Mouse (Mus musculus): ENCODE measurements around the gene Prrx2. TPM values are rescaled to one million over a fixed set of nuclear protein-coding genes. Genes with fewer than 3 reads are reported as not detected.

Gene Prrx2
- polyA plus RNA-seq, 1 experiment = 14.7 TPM

DNA sequence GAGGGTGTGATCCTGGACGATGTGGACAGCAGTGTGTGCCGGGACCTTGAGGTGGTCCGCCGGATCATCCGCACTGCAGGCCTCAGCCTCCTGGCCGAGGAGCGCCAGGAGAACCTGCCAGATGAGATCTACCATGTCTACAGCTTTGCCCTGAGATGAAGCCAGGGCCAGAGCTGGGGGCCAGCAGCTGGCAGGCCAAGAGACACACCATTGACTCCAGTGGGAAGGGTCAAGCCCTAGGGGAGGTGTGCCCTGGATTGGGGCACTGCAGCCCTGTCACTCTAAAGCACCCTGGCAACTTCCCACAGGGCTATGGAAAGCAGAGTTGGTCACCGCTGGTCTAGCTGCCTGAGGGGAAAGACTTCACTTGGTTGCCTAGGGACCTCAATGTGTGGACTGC, 12.3 kb upstream of the Prrx2 start:
- H3K27me3 ChIP-seq (ENCODE audit: control insufficient read depth, insufficient read depth, low read length) = no peaks in the 10 kb centered on the region
- TF ChIP-seq POLR2A (IDR thresholded peaks at IDR 0.05; ENCODE audit: low read depth, low read length) (no peak), CTCF (IDR thresholded peaks at IDR 0.05; ENCODE audit: extremely low read depth, insufficient read depth, insufficient read length, insufficient replicate concordance) (no peak)
- no peak for DNase-seq (ENCODE audit: low read depth in 1 of 2, low spot score in 2 of 2)
- H3K4me1 ChIP-seq (ENCODE audit: control insufficient read depth, insufficient read depth, insufficient read length) = peaks cover 7% of the 10 kb centered on the region; the same call in 1 of the 2 replicates
- H3K4me3 ChIP-seq (ENCODE audit: extremely low read depth, insufficient read depth, insufficient read length) = no peak overlapping the region
- 95% methylated on average over 8 of the region's 8 CpGs for WGBS
- peaks cover 38% of the 10 kb centered on the region for H3K36me3 ChIP-seq (ENCODE audit: control insufficient read depth, insufficient read depth, low read length)
- H3K27ac ChIP-seq (ENCODE audit: insufficient read depth, low read length) = no peak overlapping the region

DNA sequence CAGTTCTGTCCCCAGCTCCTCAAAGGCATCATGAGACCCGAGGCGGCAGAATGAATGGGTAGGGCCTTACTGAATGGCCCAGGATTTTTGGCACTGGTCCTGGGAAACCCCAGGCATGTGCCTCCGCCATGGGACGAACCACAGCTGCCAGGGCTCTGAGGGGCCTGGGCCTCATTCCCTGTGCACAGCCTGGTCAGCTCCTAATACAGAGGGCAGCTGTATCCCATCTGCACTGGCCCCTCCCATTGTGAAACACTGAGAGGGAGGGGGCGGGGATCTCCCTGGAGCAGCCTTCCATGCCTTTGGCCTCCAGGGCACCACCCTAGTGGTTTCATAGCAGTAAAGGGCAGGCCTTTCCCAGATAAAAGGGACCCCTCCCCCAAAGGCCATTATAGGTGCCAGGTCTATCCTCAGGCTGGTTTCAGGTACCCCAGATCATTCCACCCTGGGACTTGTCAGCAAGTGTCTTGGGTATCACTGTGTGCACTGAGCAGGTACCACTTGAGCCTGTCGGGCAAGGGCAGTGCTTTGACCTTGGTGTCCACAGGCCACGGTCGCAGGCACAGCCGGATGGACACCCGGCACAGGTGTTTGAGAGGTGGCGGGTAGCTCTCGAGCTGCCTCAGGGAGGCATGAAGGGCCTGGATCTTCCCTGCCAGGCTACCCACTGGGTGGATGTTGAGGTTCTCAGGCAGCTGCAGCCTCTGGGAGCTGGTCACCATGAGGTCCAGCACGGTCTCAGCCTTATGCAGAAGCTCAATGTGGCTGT, 11.2 kb upstream of the Prrx2 start:
- no peak for DNase-seq (ENCODE audit: low read depth in 1 of 2, low spot score in 2 of 2)
- Histone ChIP-seq H3K36me3 (ENCODE audit: control insufficient read depth, insufficient read depth, low read length) (peaks cover 38% of the 10 kb centered on the region), H3K27ac (ENCODE audit: insufficient read depth, low read length) (no peak overlapping the region), H3K4me3 (ENCODE audit: extremely low read depth, insufficient read depth, insufficient read length) (no peak overlapping the region), H3K4me1 (ENCODE audit: control insufficient read depth, insufficient read depth, insufficient read length) (peaks cover 7% of the 10 kb centered on the region; the same call in 1 of the 2 replicates), H3K27me3 (ENCODE audit: control insufficient read depth, insufficient read depth, low read length) (no peaks in the 10 kb centered on the region)
- 90% methylated on average over 13 of the region's 13 CpGs for WGBS
- TF ChIP-seq CTCF (IDR thresholded peaks at IDR 0.05; ENCODE audit: extremely low read depth, insufficient read depth, insufficient read length, insufficient replicate concordance) = no peak
- no peak for TF ChIP-seq POLR2A (IDR thresholded peaks at IDR 0.05; ENCODE audit: low read depth, low read length)

DNA sequence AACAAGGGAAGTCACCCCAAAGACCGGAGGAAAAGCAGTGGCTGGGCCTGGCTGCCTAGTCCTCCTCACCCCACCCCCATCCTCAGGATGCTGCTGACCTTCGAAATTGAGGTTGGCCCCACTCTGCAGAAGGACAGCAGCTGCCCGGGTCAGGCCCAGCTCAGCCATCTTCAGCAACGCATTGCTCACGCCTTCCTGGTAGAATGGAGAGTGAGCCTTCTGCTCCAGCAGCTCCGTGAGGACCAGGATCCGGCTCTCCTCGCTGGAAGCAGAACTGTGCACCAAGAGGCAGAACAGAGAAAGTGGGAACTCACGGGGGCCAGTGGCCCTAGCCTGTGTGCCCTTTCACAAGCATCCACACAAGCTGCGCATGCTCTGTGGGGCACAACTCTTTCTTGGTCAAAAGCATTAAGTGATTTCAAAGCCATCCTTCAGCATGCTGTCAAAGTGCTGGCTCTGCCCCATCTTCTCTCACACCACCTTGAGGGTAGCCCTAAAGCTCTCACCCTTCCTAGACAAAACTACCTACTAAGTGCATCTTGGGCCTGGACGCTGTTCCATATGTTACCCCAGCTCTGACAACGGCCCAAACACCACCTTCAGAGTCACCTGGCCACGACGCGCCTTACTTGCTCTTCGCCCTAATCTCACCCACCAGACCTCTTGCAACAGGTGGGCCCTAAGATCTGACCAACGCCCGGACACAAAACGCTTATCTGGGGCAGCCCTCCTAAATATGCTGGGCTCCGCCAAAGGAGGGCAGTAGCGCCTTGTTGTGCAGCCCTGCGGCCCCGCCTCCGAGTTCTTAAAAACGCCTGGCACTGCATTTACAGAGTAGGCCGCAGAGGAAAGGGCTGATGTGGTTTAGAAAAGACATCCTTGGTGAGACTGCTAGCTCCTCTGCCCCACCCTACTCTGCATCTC, 7.7 kb upstream of the Prrx2 start:
- 38% methylated on average over 26 of the region's 26 CpGs for WGBS
- Histone ChIP-seq H3K4me1 (ENCODE audit: control insufficient read depth, insufficient read depth, insufficient read length) (peaks cover 7% of the 10 kb centered on the region; the same call in 1 of the 2 replicates), H3K4me3 (ENCODE audit: extremely low read depth, insufficient read depth, insufficient read length) (peak overlapping the region; percentile 86), H3K36me3 (ENCODE audit: control insufficient read depth, insufficient read depth, low read length) (peaks cover 34% of the 10 kb centered on the region), H3K27me3 (ENCODE audit: control insufficient read depth, insufficient read depth, low read length) (no peaks in the 10 kb centered on the region), H3K27ac (ENCODE audit: insufficient read depth, low read length) (peak overlapping the region; percentile 70)
- TF ChIP-seq CTCF (IDR thresholded peaks at IDR 0.05; ENCODE audit: extremely low read depth, insufficient read depth, insufficient read length, insufficient replicate concordance) = no peak
- no peak for TF ChIP-seq POLR2A (IDR thresholded peaks at IDR 0.05; ENCODE audit: low read depth, low read length)
- peak; percentile 47 to 50 for DNase-seq (ENCODE audit: low read depth in 1 of 2, low spot score in 2 of 2)

DNA sequence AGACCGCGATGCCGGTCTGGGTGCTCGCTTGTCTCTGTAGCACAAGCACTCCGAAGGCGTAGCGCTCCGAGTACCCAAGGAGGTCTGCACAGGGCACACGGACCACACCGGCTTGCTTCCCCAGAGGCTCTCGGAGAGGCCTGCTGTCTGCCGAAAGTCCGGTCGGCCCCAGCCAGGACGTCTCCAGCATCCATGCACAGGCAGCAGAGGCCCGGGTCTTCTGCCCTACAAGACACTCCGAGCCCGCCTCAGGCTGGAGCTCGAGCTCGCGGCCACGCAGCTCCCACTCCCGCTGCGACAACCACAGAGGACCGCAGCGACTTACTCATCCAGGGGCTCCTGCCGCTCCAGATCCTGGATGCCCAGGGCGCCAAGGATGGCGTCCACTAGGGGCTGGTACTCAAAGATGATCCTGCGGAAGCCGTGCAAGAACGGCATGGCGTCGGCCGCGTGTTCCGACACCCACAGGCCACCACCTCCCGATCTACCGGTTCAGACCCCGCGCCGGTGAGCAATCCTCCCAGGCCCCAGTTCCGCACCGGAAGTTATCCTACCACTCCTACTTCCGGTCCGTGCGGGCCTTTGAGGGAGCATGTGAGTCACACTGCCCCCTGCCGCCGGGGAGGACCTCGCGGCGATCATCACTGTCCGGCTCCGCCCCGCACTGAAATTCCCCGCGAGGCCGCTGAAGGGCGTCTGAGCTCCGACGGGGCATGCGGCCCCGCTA, 6.9 kb upstream of the Prrx2 start:
- peak; percentile 83 to 92 for DNase-seq (ENCODE audit: low read depth in 1 of 2, low spot score in 2 of 2)
- H3K27ac ChIP-seq (ENCODE audit: insufficient read depth, low read length) = peak overlapping the region; percentile 70
- TF ChIP-seq POLR2A (IDR thresholded peaks at IDR 0.05; ENCODE audit: low read depth, low read length) = no peak; the same call in 1 of the 2 replicates
- TF ChIP-seq CTCF (IDR thresholded peaks at IDR 0.05; ENCODE audit: extremely low read depth, insufficient read depth, insufficient read length, insufficient replicate concordance) = peak; percentile 98
- peak overlapping the region; percentile 86 for H3K4me3 ChIP-seq (ENCODE audit: extremely low read depth, insufficient read depth, insufficient read length)
- H3K4me1 ChIP-seq (ENCODE audit: control insufficient read depth, insufficient read depth, insufficient read length) = peaks cover 7% of the 10 kb centered on the region; the same call in 1 of the 2 replicates
- H3K27me3 ChIP-seq (ENCODE audit: control insufficient read depth, insufficient read depth, low read length) = no peaks in the 10 kb centered on the region
- under 1% methylated on average over 63 of the region's 63 CpGs for WGBS
- peaks cover 27% of the 10 kb centered on the region for H3K36me3 ChIP-seq (ENCODE audit: control insufficient read depth, insufficient read depth, low read length)

DNA sequence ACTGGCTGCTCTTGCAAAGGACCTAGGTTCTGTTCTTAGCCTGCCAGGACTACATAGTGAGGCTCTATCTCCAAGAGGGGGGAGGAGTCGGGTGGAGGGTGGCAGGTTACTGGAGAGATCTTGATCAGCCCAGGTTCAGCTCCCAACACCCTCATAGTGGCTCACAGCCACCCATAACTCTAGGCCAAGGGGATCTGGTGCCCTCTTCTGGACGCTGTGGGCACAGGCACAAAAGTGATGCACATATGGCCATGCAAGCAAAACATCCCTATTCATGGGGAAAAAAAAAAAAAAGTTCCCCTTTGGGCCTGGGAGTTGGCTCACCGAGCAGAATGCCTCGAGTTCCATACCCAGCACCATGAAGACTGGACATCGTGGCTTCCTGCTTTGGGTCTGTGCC, 5.5 kb upstream of the Prrx2 start:
- TF ChIP-seq POLR2A (IDR thresholded peaks at IDR 0.05; ENCODE audit: low read depth, low read length) (no peak), CTCF (IDR thresholded peaks at IDR 0.05; ENCODE audit: extremely low read depth, insufficient read depth, insufficient read length, insufficient replicate concordance) (peak; percentile 42; the same call in 1 of the 2 replicates)
- Histone ChIP-seq H3K27me3 (ENCODE audit: control insufficient read depth, insufficient read depth, low read length) (no peaks in the 10 kb centered on the region), H3K36me3 (ENCODE audit: control insufficient read depth, insufficient read depth, low read length) (peaks cover 14% of the 10 kb centered on the region), H3K27ac (ENCODE audit: insufficient read depth, low read length) (no peak overlapping the region), H3K4me1 (ENCODE audit: control insufficient read depth, insufficient read depth, insufficient read length) (peaks cover 7% of the 10 kb centered on the region; the same call in 1 of the 2 replicates), H3K4me3 (ENCODE audit: extremely low read depth, insufficient read depth, insufficient read length) (no peak overlapping the region)
- 40% methylated on average over 5 of the region's 5 CpGs for WGBS
- peak; percentile 27 to 49 for DNase-seq (ENCODE audit: low read depth in 1 of 2, low spot score in 2 of 2)

DNA sequence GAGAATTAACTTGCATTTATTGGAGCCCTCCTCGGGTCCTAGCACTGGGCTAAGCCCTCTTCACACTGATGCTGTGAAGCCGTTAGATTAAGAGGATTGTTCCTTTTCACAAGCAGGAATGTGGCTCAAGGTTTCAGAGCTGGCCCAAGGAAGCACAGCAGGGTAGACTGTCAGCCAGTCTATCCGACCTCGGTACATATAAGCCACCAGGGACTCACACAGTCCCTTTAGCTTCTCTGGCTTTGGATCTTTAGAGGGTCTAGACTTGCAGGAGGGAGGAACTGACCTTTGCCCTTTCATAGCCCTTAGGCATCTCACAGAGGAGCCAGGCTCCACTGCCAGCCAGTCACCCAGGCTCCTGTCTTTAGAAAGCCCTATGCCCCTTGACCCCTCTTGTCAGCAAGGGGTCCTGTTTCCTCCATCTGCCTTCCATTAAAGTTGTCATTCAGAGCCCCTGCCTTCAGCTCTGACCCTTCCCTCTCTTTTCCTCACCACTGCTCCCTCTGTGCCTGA, 4.4 kb upstream of the Prrx2 start, which contains the start of gene Asb6:
Gene Asb6, minus strand, starts transcription at position 51 of the 513 bp plus-strand sequence.
- no peak for DNase-seq (ENCODE audit: low read depth in 1 of 2, low spot score in 2 of 2)

More for the DNA sequence above, 4.4 kb upstream of the Prrx2 start, which contains the start of gene Asb6:
- Histone ChIP-seq H3K27ac (ENCODE audit: insufficient read depth, low read length) (no peak within 1 kb of the TSS), H3K4me1 (ENCODE audit: control insufficient read depth, insufficient read depth, insufficient read length) (peaks cover 7% of the 10 kb centered on the region; the same call in 1 of the 2 replicates), H3K36me3 (ENCODE audit: control insufficient read depth, insufficient read depth, low read length) (peaks cover 5% of the 10 kb centered on the region; the same call in 1 of the 2 replicates), H3K27me3 (ENCODE audit: control insufficient read depth, insufficient read depth, low read length) (no peaks in the 10 kb centered on the region), H3K4me3 (ENCODE audit: extremely low read depth, insufficient read depth, insufficient read length) (no peak within 1 kb of the TSS)
- TF ChIP-seq CTCF (IDR thresholded peaks at IDR 0.05; ENCODE audit: extremely low read depth, insufficient read depth, insufficient read length, insufficient replicate concordance) (no peak), POLR2A (IDR thresholded peaks at IDR 0.05; ENCODE audit: low read depth, low read length) (no peak)
- 75% methylated on average over 4 of the region's 4 CpGs for WGBS

Data from spleen, adult 2 months (tissue).